Mouse (Mus musculus) kidney, postnatal 10 days (tissue): ENCODE measurements at regions not wholly inside any gene's neighbourhood (a gene's known extent, or its start where the extent isn't known, plus 50 kb on each side); places are given as distances from the start of the nearest gene placed in this dataset.

Experiments used
- DNase-seq: peaks from one replicate; pipeline ENCODE4 v3.0.0; 2021; ENCODE audit warnings: mixed read lengths

GRCm38 (mm10) chr10:44723321-44723720 is 195.0 kb upstream of the Prdm1 start:
- DNase-seq = no peak

GRCm38 (mm10) chr10:44721670-44722069 is 193.4 kb upstream of the Prdm1 start:
- no peak for DNase-seq

- no peak for DNase-seq
These were observed 188.3 kb upstream of the Prdm1 start for GRCm38 (mm10) chr10:44716612-44717011.

GRCm38 (mm10) chr10:44715902-44716301 is 187.6 kb upstream of the Prdm1 start:
- no peak for DNase-seq

- no peak for DNase-seq
These were observed 180.5 kb upstream of the Prdm1 start for GRCm38 (mm10) chr10:44708830-44709229.

GRCm38 (mm10) chr10:44704143-44704542 is 175.8 kb upstream of the Prdm1 start:
- DNase-seq = no peak

- peak; percentile 23 for DNase-seq
These were observed 173.8 kb upstream of the Prdm1 start for GRCm38 (mm10) chr10:44702108-44702507.

GRCm38 (mm10) chr10:44699988-44700537 is 171.8 kb upstream of the Prdm1 start:
- DNase-seq = no peak

- DNase-seq = no peak
These were observed 169.7 kb upstream of the Prdm1 start for GRCm38 (mm10) chr10:44697966-44698365.

GRCm38 (mm10) chr10:44696973-44697372 is 168.7 kb upstream of the Prdm1 start:
- DNase-seq = no peak

GRCm38 (mm10) chr10:44691590-44692327 is 163.5 kb upstream of the Prdm1 start:
- DNase-seq = no peak

- no peak for DNase-seq
These were observed 160.3 kb upstream of the Prdm1 start for GRCm38 (mm10) chr10:44688555-44688954.

GRCm38 (mm10) chr10:44686055-44686454 is 157.8 kb upstream of the Prdm1 start:
- no peak for DNase-seq

GRCm38 (mm10) chr10:44685215-44685614 is 156.9 kb upstream of the Prdm1 start:
- DNase-seq = no peak

- DNase-seq = no peak
These were observed 148.2 kb upstream of the Prdm1 start for GRCm38 (mm10) chr10:44676506-44676905.

- no peak for DNase-seq
These were observed 137.3 kb upstream of the Prdm1 start for GRCm38 (mm10) chr10:44665509-44666144.

- DNase-seq = no peak
These were observed 131.2 kb upstream of the Prdm1 start for GRCm38 (mm10) chr10:44659499-44659898.

GRCm38 (mm10) chr10:44653761-44654160 is 125.5 kb upstream of the Prdm1 start:
- peak; percentile 18 for DNase-seq

GRCm38 (mm10) chr10:44647021-44647420 is 118.7 kb upstream of the Prdm1 start:
- DNase-seq = peak; percentile 19

GRCm38 (mm10) chr10:44646615-44647014 is 118.3 kb upstream of the Prdm1 start:
- no peak for DNase-seq

GRCm38 (mm10) chr10:44641616-44642015 is 113.3 kb upstream of the Prdm1 start:
- no peak for DNase-seq

GRCm38 (mm10) chr10:44640620-44641019 is 112.3 kb upstream of the Prdm1 start:
- DNase-seq = no peak

GRCm38 (mm10) chr10:44638678-44639077 is 110.4 kb upstream of the Prdm1 start:
- DNase-seq = no peak

- DNase-seq = no peak
These were observed 108.5 kb upstream of the Prdm1 start for GRCm38 (mm10) chr10:44636786-44637185.
